Comparison of ENCODE assay signal across 9 mouse cellular contexts in the genomic region with DNA sequence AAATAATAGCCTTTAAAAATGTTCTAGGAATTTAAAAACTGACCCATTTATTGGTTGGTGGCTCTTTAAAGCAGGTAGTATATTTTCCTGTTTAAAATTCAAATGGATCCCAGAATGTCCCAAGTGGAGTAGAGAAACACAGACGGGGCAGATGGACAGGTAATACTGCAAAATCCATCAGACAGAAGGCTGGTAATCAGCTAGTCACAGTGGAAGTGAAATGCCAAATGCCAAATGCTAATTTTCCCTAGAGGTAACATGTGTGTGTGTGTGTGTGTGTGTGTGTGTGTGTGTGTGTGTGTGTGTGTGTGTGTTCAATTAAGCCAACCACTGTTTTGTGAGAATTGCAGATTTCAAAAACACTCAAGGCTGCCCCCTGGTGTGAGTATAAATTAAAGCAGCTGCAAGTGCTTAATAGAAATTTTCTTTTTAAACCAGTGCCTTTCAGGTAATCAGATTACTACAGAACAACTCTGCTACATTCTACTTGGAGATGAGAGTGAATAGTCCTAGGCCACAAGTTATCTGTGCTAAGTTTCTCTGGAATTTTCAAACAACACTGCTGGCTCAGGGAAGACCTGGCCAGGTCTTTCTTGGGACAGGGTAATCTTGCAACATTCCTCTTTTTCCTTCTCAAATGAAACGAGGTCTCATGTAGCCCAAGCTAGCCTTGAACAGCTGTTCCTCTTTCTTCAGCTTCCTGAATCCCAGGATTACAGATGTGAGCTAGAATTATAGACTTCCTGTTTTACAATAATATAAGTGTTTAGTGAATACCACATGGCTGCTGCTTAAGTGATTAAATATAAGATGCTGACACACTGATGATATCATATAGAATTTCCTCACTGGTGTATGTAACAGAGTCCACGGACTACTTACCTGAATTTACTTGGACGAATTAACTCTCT.
DNase-seq lines count a peak whose midpoint lies in the region; ATAC-seq and TF ChIP-seq lines count a peak whose summit lies in the region.
"Had no signal": no experiment of that assay in that cellular context is flagged by ENCODE, and none has a peak within 500 bp of the region (broad histone marks: within the 10 kb centered on the region; RNA-seq: fewer than 3 reads in every experiment).

No protein-coding gene starts in this region.

- peak; percentile 62; the same call in 1 of the 2 replicates for ATAC-seq in hindbrain, embryonic 15.5 days (ENCODE audit: low FRiP score, low read depth)

- 48% methylated on average over 4 of the region's 4 CpGs for WGBS in lung, adult 2 months
- 58% methylated on average over 4 of the region's 4 CpGs for WGBS in hindbrain, embryonic 15.5 days

- no peaks in the 10 kb centered on the region for H3K36me3 ChIP-seq in hindbrain, embryonic 15.5 days
- H3K36me3 ChIP-seq: embryonic facial prominence, embryonic 13.5 days had no signal

- H3K27ac ChIP-seq in hindbrain, embryonic 15.5 days (replicated peaks): no peak overlapping the region
- H3K27ac ChIP-seq: embryonic facial prominence, embryonic 13.5 days had no signal

- no peak overlapping the region for H3K4me2 ChIP-seq in hindbrain, embryonic 15.5 days
- H3K4me2 ChIP-seq: embryonic facial prominence, embryonic 13.5 days had no signal

- peak; percentile 8 to 23 for DNase-seq in adrenal gland, adult 18-20 months (ENCODE audit: low spot score in 2 of 2)
- no peak for DNase-seq in adrenal gland, postnatal 4 days (ENCODE audit: low spot score in 2 of 2)
- peak; percentile 37 for DNase-seq in lung, postnatal 10 days
- DNase-seq in lung, adult 2 months: no peak
- DNase-seq in cerebellum, postnatal 4 days (ENCODE audit: low spot score in 2 of 2): peak; percentile 29 to 53
- peak; percentile 13 for DNase-seq in retina, adult 2 months (ENCODE audit: low read depth, low spot score)
- DNase-seq in gastrocnemius, adult 18-20 months (ENCODE audit: low spot score): no peak

- no peaks in the 10 kb centered on the region for H3K9me3 ChIP-seq in hindbrain, embryonic 15.5 days
- H3K9me3 ChIP-seq: embryonic facial prominence, embryonic 13.5 days had no signal

- no peak overlapping the region for H3K9ac ChIP-seq in hindbrain, embryonic 15.5 days
- H3K9ac ChIP-seq: embryonic facial prominence, embryonic 13.5 days had no signal

- H3K4me3 ChIP-seq in lung, adult 2 months (replicated peaks; ENCODE audit: extremely low read depth, low read depth, low read length): no peak overlapping the region
- H3K4me3 ChIP-seq in hindbrain, embryonic 15.5 days: no peak overlapping the region
- H3K4me3 ChIP-seq: embryonic facial prominence, embryonic 13.5 days had no signal

- H3K4me1 ChIP-seq in lung, adult 2 months (ENCODE audit: control insufficient read depth, insufficient read depth, low read length): no peaks in the 10 kb centered on the region
- H3K4me1 ChIP-seq in hindbrain, embryonic 15.5 days (replicated peaks): no peaks in the 10 kb centered on the region
- H3K4me1 ChIP-seq: embryonic facial prominence, embryonic 13.5 days had no signal

- no peaks in the 10 kb centered on the region for H3K27me3 ChIP-seq in hindbrain, embryonic 15.5 days
- H3K27me3 ChIP-seq: embryonic facial prominence, embryonic 13.5 days had no signal

- no peak for TF ChIP-seq CTCF in lung, adult 2 months (IDR thresholded peaks at IDR 0.05; ENCODE audit: insufficient read depth, low read length)

- no peak for TF ChIP-seq POLR2A in lung, adult 2 months (IDR thresholded peaks at IDR 0.05; ENCODE audit: borderline replicate concordance, extremely low read depth, low read depth, low read length)

Comparison
In these comparisons a context has a peak if more than half of its experiments do, and no peak if none do; other contexts are left out.
1. DNase-seq: peak in adrenal gland, adult 18-20 months (2 of 2), lung, postnatal 10 days (single experiment), cerebellum, postnatal 4 days (2 of 2) and retina, adult 2 months (single experiment); none in adrenal gland, postnatal 4 days (0 of 2), lung, adult 2 months (single experiment) and gastrocnemius, adult 18-20 months (single experiment).